Mouse (Mus musculus): ENCODE measurements around the gene Rgs5. TPM values are rescaled to one million over a fixed set of nuclear protein-coding genes. Genes with fewer than 3 reads are reported as not detected.

Gene Rgs5
- total RNA-seq (2021), result 10 to 100 TPM; 54.4 to 56.4 TPM

GRCm38 (mm10) chr1:169655256-169655655, at the start of gene Rgs5:
Gene Rgs5, plus strand, starts transcription at chr1:169655501.
- intact Hi-C loops (cut with DNase I), result loop anchor here (5.0 kb wide), 1 partner anchor 113 kb away; no protein-coding TSS in a partner anchor
- DNase-seq (ENCODE audit: low spot score in 2 of 2), result peak in 1 of 2 experiments; percentile 67

GRCm38 (mm10) chr1:169606164-169606563, 49.1 kb upstream of the Rgs5 start:
- intact Hi-C loops (cut with DNase I), result no loop called here

GRCm38 (mm10) chr1:169629738-169630137, 25.6 kb upstream of the Rgs5 start:
- DNase-seq (ENCODE audit: low spot score in 2 of 2), result no peak
- intact Hi-C loops (cut with DNase I), result no loop called here

More at GRCm38 (mm10) chr1:169606164-169606563, 49.1 kb upstream of the Rgs5 start:
- DNase-seq (ENCODE audit: low spot score in 2 of 2), result no peak

- no peak for DNase-seq (ENCODE audit: low spot score in 2 of 2)
- intact Hi-C loops (cut with DNase I), result loop anchor here (5.0 kb wide), 1 partner anchor 85 kb away; no protein-coding TSS in a partner anchor
These were observed 18.0 kb upstream of the Rgs5 start for GRCm38 (mm10) chr1:169637251-169637750.

GRCm38 (mm10) chr1:169644884-169645653, 10.2 kb upstream of the Rgs5 start:
- intact Hi-C loops (cut with DNase I), result no loop called here
- no peak for DNase-seq (ENCODE audit: low spot score in 2 of 2)

- DNase-seq (ENCODE audit: low spot score in 2 of 2), result no peak
- intact Hi-C loops (cut with DNase I), result loop anchor here (5.0 kb wide), 1 partner anchor 117 kb away; no protein-coding TSS in a partner anchor
These were observed 4.2 kb downstream of the Rgs5 start for GRCm38 (mm10) chr1:169659479-169659878.

GRCm38 (mm10) chr1:169667328-169667727, 12.0 kb downstream of the Rgs5 start:
- intact Hi-C loops (cut with DNase I), result loop anchor here (10.0 kb wide), 1 partner anchor 467 kb away; no protein-coding TSS in a partner anchor
- no peak for DNase-seq (ENCODE audit: low spot score in 2 of 2)

- intact Hi-C loops (cut with DNase I), result loop anchor here (1.0 to 10.0 kb wide), 4 partner anchors 77 to 249 kb away; partner anchors contain the start of genes Nuf2 and Rgs4
These were observed 15.4 kb downstream of the Rgs5 start for GRCm38 (mm10) chr1:169670705-169671104.

GRCm38 (mm10) chr1:169671801-169672200, 16.5 kb downstream of the Rgs5 start:
- no peak for DNase-seq (ENCODE audit: low spot score in 2 of 2)
- intact Hi-C loops (cut with DNase I), result loop anchor here (5.0 to 10.0 kb wide), 3 partner anchors 76 to 153 kb away; partner anchors contain the start of genes Nuf2 and Rgs4

More at GRCm38 (mm10) chr1:169670705-169671104, 15.4 kb downstream of the Rgs5 start:
- DNase-seq (ENCODE audit: low spot score in 2 of 2), result peak; percentile 12 to 31

- intact Hi-C loops (cut with DNase I), result loop anchor here (5.0 to 10.0 kb wide), 3 partner anchors 75 to 153 kb away; partner anchors contain the start of genes Nuf2 and Rgs4
These were observed 17.0 kb downstream of the Rgs5 start for GRCm38 (mm10) chr1:169672272-169672671.

GRCm38 (mm10) chr1:169674116-169674515, 18.8 kb downstream of the Rgs5 start:
- intact Hi-C loops (cut with DNase I), result loop anchor here (1.0 to 10.0 kb wide), 4 partner anchors 73 to 245 kb away; partner anchors contain the start of genes Nuf2 and Rgs4
- DNase-seq (ENCODE audit: low spot score in 2 of 2), result peak in 1 of 2 experiments; percentile 18

More at GRCm38 (mm10) chr1:169672272-169672671, 17.0 kb downstream of the Rgs5 start:
- no peak for DNase-seq (ENCODE audit: low spot score in 2 of 2)

- intact Hi-C loops (cut with DNase I), result loop anchor here (10.0 kb wide), 1 partner anchor 148 kb away; no protein-coding TSS in a partner anchor
- DNase-seq (ENCODE audit: low spot score in 2 of 2), result no peak
These were observed 21.4 kb downstream of the Rgs5 start for GRCm38 (mm10) chr1:169676751-169677150.

GRCm38 (mm10) chr1:169680455-169681208, 25.3 kb downstream of the Rgs5 start:
- intact Hi-C loops (cut with DNase I), result no loop called here
- no peak for DNase-seq (ENCODE audit: low spot score in 2 of 2)

- intact Hi-C loops (cut with DNase I), result no loop called here
- no peak for DNase-seq (ENCODE audit: low spot score in 2 of 2)
These were observed 27.6 kb downstream of the Rgs5 start for GRCm38 (mm10) chr1:169682775-169683497.

GRCm38 (mm10) chr1:169685257-169685656, 30.0 kb downstream of the Rgs5 start:
- intact Hi-C loops (cut with DNase I), result no loop called here
- no peak for DNase-seq (ENCODE audit: low spot score in 2 of 2)

GRCm38 (mm10) chr1:169693040-169693439, 37.7 kb downstream of the Rgs5 start:
- intact Hi-C loops (cut with DNase I), result no loop called here
- no peak for DNase-seq (ENCODE audit: low spot score in 2 of 2)

- DNase-seq (ENCODE audit: low spot score in 2 of 2), result no peak
- intact Hi-C loops (cut with DNase I), result no loop called here
These were observed 38.2 kb downstream of the Rgs5 start for GRCm38 (mm10) chr1:169693537-169693936.

- intact Hi-C loops (cut with DNase I), result no loop called here
- no peak for DNase-seq (ENCODE audit: low spot score in 2 of 2)
These were observed 40.1 kb downstream of the Rgs5 start for GRCm38 (mm10) chr1:169695356-169695755.

- DNase-seq (ENCODE audit: low spot score in 2 of 2), result no peak
- intact Hi-C loops (cut with DNase I), result no loop called here
These were observed 41.9 kb downstream of the Rgs5 start for GRCm38 (mm10) chr1:169697236-169697635.
